Mouse (Mus musculus) brown adipose tissue, adult 24 weeks (tissue): ENCODE results near the gene Ctnna2. TPM values are rescaled to one million over a fixed set of nuclear protein-coding genes. Genes with fewer than 3 reads are reported as not detected.
A peak's percentile ranks its signal among the peaks of the same experiment; 100 is the strongest.

Source experiments
- H3K27ac ChIP-seq: fragments of 200-500 bp; replicated peaks from 2 replicates; pipeline ENCODE4 v1.5.1; 2012; ENCODE audit warnings: low read depth, mild to moderate bottlenecking, low read length
- H3K4me1 ChIP-seq: fragments of 200-500 bp; 2 replicates; pipeline ENCODE4 v1.6.1; 2012; ENCODE audit warnings: low read length, mixed read lengths; ENCODE audit not compliant: control insufficient read depth, insufficient read depth, insufficient read length
- H3K4me3 ChIP-seq: fragments of 200-500 bp; 2 replicates; pipeline ENCODE4 v1.5.1; 2012; ENCODE audit warnings: low read depth, mild to moderate bottlenecking, low read length, moderate library complexity; ENCODE audit not compliant: insufficient read depth
- polyA plus RNA-seq: library from polyadenylated mRNA; stranded (reverse); fragments of >200 nt; gene quantifications from 2 replicates; pipeline ENCODE4 v1.2.4, GENCODE M21; 2012; ENCODE audit not compliant: missing spikeins, insufficient read depth, insufficient read length

Ctnna2 gene
- polyA plus RNA-seq, 1 experiment: not detected

DNA sequence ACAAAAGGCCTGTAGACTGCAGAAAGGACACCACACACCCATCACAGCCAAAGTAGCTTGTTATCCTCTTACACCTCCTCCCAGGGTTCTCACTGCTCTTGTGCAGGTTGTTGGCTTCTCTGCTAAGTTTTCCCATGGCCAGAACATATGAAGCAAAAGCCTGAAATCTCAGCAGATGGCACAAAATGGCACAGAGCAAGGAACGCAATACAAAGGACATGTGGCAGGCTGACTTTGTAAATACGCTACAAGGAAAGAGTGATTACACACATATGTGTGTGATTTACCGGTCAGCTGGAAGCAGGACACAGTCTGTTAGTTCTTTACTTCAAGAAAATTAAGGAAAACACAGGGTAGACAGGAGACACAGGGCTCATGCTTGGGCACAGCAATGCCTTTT, 511.4 kb downstream of the Ctnna2 start:
- Histone ChIP-seq H3K27ac (no peak overlapping the region), H3K4me3 (no peak overlapping the region), H3K4me1 (no peaks in the 10 kb centered on the region; the same call in 1 of the 2 replicates)

DNA sequence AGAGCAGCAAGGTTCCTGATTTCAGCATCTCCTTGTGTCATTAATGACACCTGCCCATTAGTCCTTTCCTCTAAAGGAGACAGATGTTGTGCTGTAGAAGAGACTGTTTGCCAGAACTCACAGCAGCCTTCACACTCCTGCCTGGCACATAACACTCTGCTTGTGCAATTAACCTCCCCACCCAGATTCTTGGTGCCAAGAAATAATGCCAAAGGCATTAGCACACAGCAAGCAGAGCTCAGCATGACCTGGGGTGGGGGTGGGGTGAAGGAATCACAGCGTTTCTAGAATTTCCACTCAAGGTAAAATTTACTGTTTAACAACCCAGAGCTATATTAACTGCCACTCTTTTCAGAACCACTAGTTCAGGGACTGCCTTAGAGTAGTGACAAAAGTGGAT, 516.8 kb downstream of the Ctnna2 start:
- Histone ChIP-seq H3K4me3 (no peak overlapping the region), H3K27ac (0 out of 2 replicates have a peak overlapping the region, but pooled peaks have one; percentile 1), H3K4me1 (no peaks in the 10 kb centered on the region; the same call in 1 of the 2 replicates)

GRCm38 (mm10) chr6:77457919-77458318, 521.6 kb downstream of the Ctnna2 start:
- no peak overlapping the region for H3K4me3 ChIP-seq
- no peak overlapping the region for H3K27ac ChIP-seq
- no peaks in the 10 kb centered on the region for H3K4me1 ChIP-seq

DNA sequence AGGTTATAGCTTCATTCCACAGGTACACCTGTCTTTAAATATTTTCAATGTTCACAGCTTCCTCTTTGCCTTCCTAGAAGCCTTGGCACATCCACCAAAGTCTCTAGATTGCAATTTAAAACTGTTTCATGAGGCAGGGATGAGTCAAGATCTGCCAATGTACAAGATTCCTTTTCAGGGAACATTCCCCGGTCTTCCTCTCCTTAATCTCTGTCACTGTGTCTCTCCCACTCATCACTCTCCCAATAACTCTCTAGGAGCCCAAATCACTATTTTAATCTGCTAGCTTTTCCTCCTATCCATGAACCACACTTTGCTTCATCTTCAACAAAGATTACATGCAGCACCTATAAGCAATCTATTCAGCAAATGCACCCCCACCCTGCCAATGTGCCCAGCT, 532.6 kb downstream of the Ctnna2 start:
- H3K27ac ChIP-seq: no peak overlapping the region
- H3K4me3 ChIP-seq: no peak overlapping the region
- no peaks in the 10 kb centered on the region for H3K4me1 ChIP-seq

- no peak overlapping the region for H3K4me3 ChIP-seq
- no peak overlapping the region for H3K27ac ChIP-seq
- no peaks in the 10 kb centered on the region for H3K4me1 ChIP-seq
Observed at GRCm38 (mm10) chr6:77443906-77444305, 535.6 kb downstream of the Ctnna2 start.

DNA sequence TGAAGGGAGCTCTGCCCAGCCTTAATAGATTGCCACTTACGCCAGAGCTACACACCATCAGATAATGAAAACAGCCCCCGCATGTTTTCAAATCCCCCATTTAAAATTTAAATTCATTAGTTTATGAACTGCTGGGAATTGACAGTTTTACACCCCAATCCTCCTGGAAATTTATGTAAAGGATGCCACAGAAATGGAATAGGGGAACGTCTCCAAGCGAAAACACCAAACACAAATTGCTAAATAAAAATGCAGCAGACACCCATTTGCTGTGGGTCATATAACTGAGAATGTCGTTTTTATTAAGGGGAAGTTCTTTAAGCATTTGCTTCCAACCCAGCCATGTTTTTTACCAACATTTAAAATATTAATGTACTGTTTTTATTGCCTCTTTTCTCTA, 538.4 kb downstream of the Ctnna2 start:
- no peak overlapping the region for H3K4me3 ChIP-seq
- H3K4me1 ChIP-seq: no peaks in the 10 kb centered on the region
- H3K27ac ChIP-seq: no peak overlapping the region

DNA sequence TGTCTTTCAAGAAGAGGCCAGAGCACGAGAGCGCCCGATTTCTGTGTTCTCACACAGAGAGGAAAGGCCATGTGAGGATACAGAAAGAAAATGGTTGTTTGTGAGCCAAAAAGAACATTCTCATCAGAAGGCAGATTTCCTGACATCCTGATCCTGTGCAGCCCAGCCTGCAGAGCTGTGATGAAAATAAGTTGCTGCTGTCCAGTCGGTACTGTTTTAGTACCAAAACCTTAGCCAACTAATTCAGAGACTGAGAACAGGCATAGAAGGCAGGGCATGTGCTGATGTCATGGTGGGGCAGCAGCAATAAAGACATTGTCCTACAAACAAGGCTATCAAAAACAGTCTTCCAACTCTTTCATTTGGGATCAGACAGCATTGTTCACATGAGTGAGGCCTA, 549.1 kb downstream of the Ctnna2 start:
- H3K4me1 ChIP-seq: no peaks in the 10 kb centered on the region
- H3K27ac ChIP-seq: no peak overlapping the region
- H3K4me3 ChIP-seq: no peak overlapping the region

- no peaks in the 10 kb centered on the region for H3K4me1 ChIP-seq
- no peak overlapping the region for H3K27ac ChIP-seq
- H3K4me3 ChIP-seq: no peak overlapping the region
Observed at GRCm38 (mm10) chr6:77425746-77426145, 553.8 kb downstream of the Ctnna2 start.

DNA sequence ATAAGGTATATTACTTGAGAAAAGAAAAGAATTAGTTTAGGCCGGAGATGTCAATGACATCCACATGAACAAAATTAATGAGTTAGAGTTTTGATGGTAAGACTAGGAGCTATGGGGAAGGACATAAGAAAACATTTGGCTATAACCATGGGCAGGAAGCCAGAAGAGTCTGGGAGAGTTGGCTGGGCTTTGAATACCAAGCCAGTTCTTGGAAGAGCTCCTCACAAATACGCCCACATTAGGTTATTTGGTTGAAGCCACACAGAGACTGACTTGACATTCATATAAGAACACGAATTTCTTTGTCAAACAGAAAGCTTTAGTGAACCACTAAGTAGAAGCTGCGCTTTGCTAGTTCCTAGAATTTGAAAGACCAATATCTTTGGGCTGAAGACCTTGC, 554.7 kb downstream of the Ctnna2 start:
- Histone ChIP-seq H3K4me3 (no peak overlapping the region), H3K27ac (no peak overlapping the region), H3K4me1 (no peaks in the 10 kb centered on the region)

GRCm38 (mm10) chr6:77421564-77422139, 557.8 kb downstream of the Ctnna2 start:
- no peak overlapping the region for H3K27ac ChIP-seq
- H3K4me1 ChIP-seq: no peaks in the 10 kb centered on the region

DNA sequence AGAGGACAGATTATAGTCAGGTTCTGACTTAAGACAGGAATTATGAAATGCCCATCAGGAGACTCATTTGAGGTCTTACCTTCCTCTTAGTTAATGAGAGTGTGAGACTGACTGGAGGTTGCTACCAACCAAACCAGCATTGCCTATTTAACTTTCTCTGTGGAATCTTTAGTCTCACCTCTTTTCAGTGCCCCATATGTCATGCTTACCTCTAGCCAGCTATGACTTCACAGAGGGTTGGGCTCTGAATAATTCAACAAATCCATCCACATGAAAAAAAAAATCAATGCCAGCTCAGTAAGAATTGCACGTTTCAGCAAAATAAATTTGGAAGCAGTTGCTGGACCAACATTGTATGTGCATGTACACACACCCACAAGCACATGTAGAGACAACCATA, 562.5 kb downstream of the Ctnna2 start:
- Histone ChIP-seq H3K27ac (no peak overlapping the region), H3K4me3 (no peak overlapping the region), H3K4me1 (no peaks in the 10 kb centered on the region)

More at GRCm38 (mm10) chr6:77421564-77422139, 557.8 kb downstream of the Ctnna2 start:
- no peak overlapping the region for H3K4me3 ChIP-seq

- Histone ChIP-seq H3K27ac (no peak overlapping the region), H3K4me1 (no peaks in the 10 kb centered on the region), H3K4me3 (no peak overlapping the region)
Observed at GRCm38 (mm10) chr6:77413530-77413929, 566.0 kb downstream of the Ctnna2 start.

DNA sequence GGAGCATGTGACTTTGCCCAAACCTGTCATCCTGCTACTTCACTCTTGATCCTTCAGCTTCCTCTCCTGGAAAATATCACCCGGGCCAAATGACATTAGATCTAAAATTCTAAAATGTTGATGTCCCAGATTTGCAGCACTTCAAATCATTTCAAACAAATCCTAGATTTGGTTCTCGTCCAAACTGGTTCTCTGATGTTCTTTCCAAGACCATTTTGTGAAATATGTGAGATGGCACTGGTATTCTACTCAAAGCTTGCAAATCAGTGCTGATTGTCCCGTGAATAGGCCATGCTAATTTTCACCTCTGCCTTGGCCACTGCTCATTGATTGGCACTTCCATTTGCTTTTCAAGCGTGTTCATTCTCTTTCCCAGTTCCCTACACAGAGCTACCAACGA, 571.0 kb downstream of the Ctnna2 start:
- H3K4me3 ChIP-seq: no peak overlapping the region
- H3K4me1 ChIP-seq: no peaks in the 10 kb centered on the region
- no peak overlapping the region for H3K27ac ChIP-seq

- Histone ChIP-seq H3K4me3 (no peak overlapping the region), H3K27ac (no peak overlapping the region), H3K4me1 (no peaks in the 10 kb centered on the region)
Observed at GRCm38 (mm10) chr6:77400751-77401150, 578.7 kb downstream of the Ctnna2 start.

DNA sequence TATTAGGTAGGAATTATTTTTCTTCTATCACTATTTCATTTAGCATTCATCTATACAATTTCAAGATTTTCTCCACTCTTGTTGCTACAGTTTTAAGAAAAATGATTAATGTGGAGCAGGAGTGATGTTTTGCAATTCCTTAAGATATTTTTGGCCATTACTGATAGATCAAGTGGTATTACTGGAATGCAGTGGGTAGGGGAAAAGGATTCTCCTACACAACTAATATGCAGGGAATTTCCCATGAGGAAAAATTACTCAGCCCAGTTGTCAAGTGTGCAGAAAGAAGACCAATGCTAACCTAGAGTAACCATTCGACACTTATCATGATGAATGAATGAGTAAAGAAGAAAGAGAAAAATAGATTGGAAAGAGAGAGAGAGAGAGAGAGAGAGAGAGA, 587.8 kb downstream of the Ctnna2 start:
- Histone ChIP-seq H3K27ac (no peak overlapping the region), H3K4me3 (no peak overlapping the region), H3K4me1 (no peaks in the 10 kb centered on the region)

DNA sequence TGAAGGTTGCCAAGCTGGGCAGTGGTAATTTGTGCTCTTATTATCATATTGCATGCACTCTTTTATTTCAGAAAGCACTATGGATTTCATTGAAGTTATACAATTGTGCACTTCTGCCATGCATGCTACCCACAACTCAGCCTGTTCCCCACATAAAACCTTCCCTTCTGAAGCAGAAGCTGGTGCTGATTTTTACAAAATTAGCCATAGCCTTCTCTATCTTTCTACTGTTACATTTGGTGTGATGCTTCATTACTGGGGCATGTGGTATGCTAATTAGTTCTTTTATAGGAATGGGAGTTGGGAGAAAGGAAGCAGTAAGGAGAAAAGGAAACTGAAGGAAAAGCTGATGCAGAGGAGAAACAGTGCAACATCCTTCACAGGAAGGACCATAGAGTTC, 598.2 kb downstream of the Ctnna2 start:
- H3K4me3 ChIP-seq: no peak overlapping the region
- H3K4me1 ChIP-seq: no peaks in the 10 kb centered on the region
- no peak overlapping the region for H3K27ac ChIP-seq
